Mouse (Mus musculus) limb, embryonic 10.5 days (tissue): Measurements from ENCODE around the gene Pax8. TPM values are rescaled to one million over a fixed set of nuclear protein-coding genes. Genes with fewer than 3 reads are reported as not detected.

ENCODE experiments used
- DNase-seq: peaks from one replicate; pipeline ENCODE4 v3.0.0-alpha.2; 2017; ENCODE audit warnings: low spot score
- H3K27ac ChIP-seq: fragments of 300-500 bp; sonication (generic); 2 replicates; pipeline ENCODE4 v1.5.1; 2016; ENCODE audit warnings: mild to moderate bottlenecking
- H3K27me3 ChIP-seq: fragments of 300-500 bp; sonication (generic); 2 replicates; pipeline ENCODE4 v1.6.1; 2016; ENCODE audit warnings: low read depth, mild to moderate bottlenecking; ENCODE audit not compliant: poor library complexity, severe bottlenecking
- H3K36me3 ChIP-seq: fragments of 300-500 bp; sonication (generic); 2 replicates; pipeline ENCODE4 v1.6.1; 2016; ENCODE audit warnings: mild to moderate bottlenecking, moderate library complexity
- H3K4me1 ChIP-seq: fragments of 300-500 bp; sonication (generic); 2 replicates; pipeline ENCODE4 v1.6.1; 2016
- H3K4me3 ChIP-seq: fragments of 300-500 bp; sonication (generic); 2 replicates; pipeline ENCODE4 v1.5.1; 2016; ENCODE audit warnings: mild to moderate bottlenecking, moderate library complexity
- H3K9me3 ChIP-seq: fragments of 300-500 bp; sonication (generic); replicated peaks from 2 replicates; pipeline ENCODE4 v1.6.1; 2016; ENCODE audit warnings: mild to moderate bottlenecking
- WGBS: fragments of 180-500 bp; shearing (Covaris S2); methylation state at CpG from one replicate; pipeline ENCODE4 v1.1.7; 2016; 5-methylcytosine and 5-hydroxymethylcytosine counted together
- polyA plus RNA-seq: library from polyadenylated mRNA; unstranded; fragments of >200 nt; fragmentation: Nextera tagmentation; extraction: Ambion mirVana; gene quantifications from 2 replicates; pipeline ENCODE4 v1.2.1, GENCODE M21; 2016

Gene Pax8
- polyA plus RNA-seq, 1 experiment from 2014 or later, result 0.39 TPM

- no peak for DNase-seq
- H3K36me3 ChIP-seq, result no peaks in the 10 kb centered on the region
- no peaks in the 10 kb centered on the region for H3K4me1 ChIP-seq
- no peak overlapping the region for H3K27ac ChIP-seq
- WGBS, result 87% methylated on average over 2 of the region's 2 CpGs
- H3K27me3 ChIP-seq, result no peaks in the 10 kb centered on the region
- no peak overlapping the region for H3K4me3 ChIP-seq
- H3K9me3 ChIP-seq, result no peaks in the 10 kb centered on the region
Measured at GRCm38 (mm10) chr2:24425630-24426029, 49.8 kb downstream of the Pax8 start.

GRCm38 (mm10) chr2:24422815-24423214, 52.6 kb downstream of the Pax8 start:
- Histone ChIP-seq H3K9me3 (no peaks in the 10 kb centered on the region), H3K4me3 (no peak overlapping the region), H3K27me3 (no peaks in the 10 kb centered on the region), H3K27ac (no peak overlapping the region), H3K4me1 (no peaks in the 10 kb centered on the region), H3K36me3 (no peaks in the 10 kb centered on the region)
- 75% methylated on average over 3 of the region's 3 CpGs for WGBS
- no peak for DNase-seq

GRCm38 (mm10) chr2:24421211-24421863, 54.1 kb downstream of the Pax8 start:
- Histone ChIP-seq H3K27ac (no peak overlapping the region), H3K4me3 (no peak overlapping the region), H3K36me3 (no peaks in the 10 kb centered on the region), H3K27me3 (0 out of 2 replicates have a peak, but pooled peaks cover 5% of the 10 kb centered on the region), H3K4me1 (peaks cover 8% of the 10 kb centered on the region), H3K9me3 (no peaks in the 10 kb centered on the region)
- DNase-seq, result no peak
- 92% methylated on average over 6 of the region's 6 CpGs for WGBS

- H3K4me3 ChIP-seq, result no peak overlapping the region
- WGBS, result 85% methylated on average over 4 of the region's 4 CpGs
- DNase-seq, result no peak
- 0 out of 2 replicates have a peak, but pooled peaks cover 5% of the 10 kb centered on the region for H3K27me3 ChIP-seq
- H3K4me1 ChIP-seq, result peaks cover 9% of the 10 kb centered on the region
- H3K27ac ChIP-seq, result no peak overlapping the region
- H3K9me3 ChIP-seq, result no peaks in the 10 kb centered on the region
- no peaks in the 10 kb centered on the region for H3K36me3 ChIP-seq
Measured at GRCm38 (mm10) chr2:24417564-24417963, 57.8 kb downstream of the Pax8 start.

GRCm38 (mm10) chr2:24417106-24417505, 58.3 kb downstream of the Pax8 start:
- H3K4me3 ChIP-seq, result no peak overlapping the region
- 0 out of 2 replicates have a peak, but pooled peaks cover 5% of the 10 kb centered on the region for H3K27me3 ChIP-seq
- H3K27ac ChIP-seq, result no peak overlapping the region
- no peak for DNase-seq
- H3K36me3 ChIP-seq, result no peaks in the 10 kb centered on the region
- WGBS, result 18% methylated on average over 2 of the region's 2 CpGs
- peaks cover 9% of the 10 kb centered on the region for H3K4me1 ChIP-seq
- H3K9me3 ChIP-seq, result no peaks in the 10 kb centered on the region

- H3K4me1 ChIP-seq, result peaks cover 9% of the 10 kb centered on the region
- DNase-seq, result no peak
- H3K27me3 ChIP-seq, result 0 out of 2 replicates have a peak, but pooled peaks cover 5% of the 10 kb centered on the region
- H3K36me3 ChIP-seq, result no peaks in the 10 kb centered on the region
- no peaks in the 10 kb centered on the region for H3K9me3 ChIP-seq
- H3K4me3 ChIP-seq, result no peak overlapping the region
- no peak overlapping the region for H3K27ac ChIP-seq
- 8% methylated on average over 9 of the region's 9 CpGs for WGBS
Measured at GRCm38 (mm10) chr2:24416668-24417067, 58.7 kb downstream of the Pax8 start.

GRCm38 (mm10) chr2:24413677-24414076, 61.7 kb downstream of the Pax8 start:
- Histone ChIP-seq H3K27me3 (0 out of 2 replicates have a peak, but pooled peaks cover 5% of the 10 kb centered on the region), H3K4me3 (no peak overlapping the region), H3K27ac (no peak overlapping the region), H3K4me1 (peaks cover 9% of the 10 kb centered on the region), H3K36me3 (no peaks in the 10 kb centered on the region), H3K9me3 (no peaks in the 10 kb centered on the region)
- 86% methylated on average over 4 of the region's 4 CpGs for WGBS
- DNase-seq, result no peak

- DNase-seq, result no peak
- H3K4me3 ChIP-seq, result no peak overlapping the region
- peaks cover 12% of the 10 kb centered on the region for H3K4me1 ChIP-seq
- H3K9me3 ChIP-seq, result no peaks in the 10 kb centered on the region
- WGBS, result 79% methylated on average over 3 of the region's 3 CpGs
- H3K27ac ChIP-seq, result no peak overlapping the region
- 0 out of 2 replicates have a peak, but pooled peaks cover 5% of the 10 kb centered on the region for H3K27me3 ChIP-seq
- H3K36me3 ChIP-seq, result no peaks in the 10 kb centered on the region
Measured at GRCm38 (mm10) chr2:24413172-24413571, 62.2 kb downstream of the Pax8 start.

- peak; percentile 72 for DNase-seq
- 6% methylated on average over 2 of the region's 2 CpGs for WGBS
Measured at GRCm38 (mm10) chr2:24409166-24409565, 66.2 kb downstream of the Pax8 start.

GRCm38 (mm10) chr2:24407701-24408485, 67.5 kb downstream of the Pax8 start:
- H3K36me3 ChIP-seq, result no peaks in the 10 kb centered on the region
- H3K27me3 ChIP-seq, result peaks cover 23% of the 10 kb centered on the region
- WGBS, result 65% methylated on average over 4 of the region's 4 CpGs
- H3K4me3 ChIP-seq, result no peak overlapping the region
- H3K9me3 ChIP-seq, result no peaks in the 10 kb centered on the region
- H3K4me1 ChIP-seq, result peaks cover 11% of the 10 kb centered on the region
- DNase-seq, result no peak
- no peak overlapping the region for H3K27ac ChIP-seq

More at GRCm38 (mm10) chr2:24409166-24409565, 66.2 kb downstream of the Pax8 start:
- Histone ChIP-seq H3K9me3 (no peaks in the 10 kb centered on the region), H3K4me1 (peaks cover 11% of the 10 kb centered on the region), H3K36me3 (no peaks in the 10 kb centered on the region), H3K27ac (no peak overlapping the region), H3K27me3 (peaks cover 20% of the 10 kb centered on the region), H3K4me3 (no peak overlapping the region)

- H3K9me3 ChIP-seq, result no peaks in the 10 kb centered on the region
- DNase-seq, result peak; percentile 80
- no peaks in the 10 kb centered on the region for H3K36me3 ChIP-seq
- H3K4me3 ChIP-seq, result peak overlapping the region; percentile 41
- H3K27me3 ChIP-seq, result peaks cover 23% of the 10 kb centered on the region
- H3K4me1 ChIP-seq, result peaks cover 11% of the 10 kb centered on the region
- WGBS, result 10% methylated on average over 23 of the region's 23 CpGs
- 0 out of 2 replicates have a peak overlapping the region, but pooled peaks have one; percentile 3 for H3K27ac ChIP-seq
Measured at GRCm38 (mm10) chr2:24405345-24406012, 69.9 kb downstream of the Pax8 start.

GRCm38 (mm10) chr2:24400711-24401110, 74.7 kb downstream of the Pax8 start:
- H3K27ac ChIP-seq, result no peak overlapping the region
- 82% methylated on average over 3 of the region's 3 CpGs for WGBS
- H3K36me3 ChIP-seq, result no peaks in the 10 kb centered on the region
- peaks cover 6% of the 10 kb centered on the region for H3K4me1 ChIP-seq
- no peak for DNase-seq
- H3K9me3 ChIP-seq, result no peaks in the 10 kb centered on the region
- peaks cover 17% of the 10 kb centered on the region for H3K27me3 ChIP-seq
- no peak overlapping the region for H3K4me3 ChIP-seq

GRCm38 (mm10) chr2:24397115-24397514, 78.3 kb downstream of the Pax8 start:
- H3K4me1 ChIP-seq, result no peaks in the 10 kb centered on the region
- 9% methylated on average over 2 of the region's 2 CpGs for WGBS
- H3K27me3 ChIP-seq, result no peaks in the 10 kb centered on the region
- H3K4me3 ChIP-seq, result no peak overlapping the region
- no peaks in the 10 kb centered on the region for H3K36me3 ChIP-seq
- no peak overlapping the region for H3K27ac ChIP-seq
- H3K9me3 ChIP-seq, result no peaks in the 10 kb centered on the region
- no peak for DNase-seq
